Mouse (Mus musculus): ENCODE results near the gene Tshz2.

The Tshz2 gene

DNA sequence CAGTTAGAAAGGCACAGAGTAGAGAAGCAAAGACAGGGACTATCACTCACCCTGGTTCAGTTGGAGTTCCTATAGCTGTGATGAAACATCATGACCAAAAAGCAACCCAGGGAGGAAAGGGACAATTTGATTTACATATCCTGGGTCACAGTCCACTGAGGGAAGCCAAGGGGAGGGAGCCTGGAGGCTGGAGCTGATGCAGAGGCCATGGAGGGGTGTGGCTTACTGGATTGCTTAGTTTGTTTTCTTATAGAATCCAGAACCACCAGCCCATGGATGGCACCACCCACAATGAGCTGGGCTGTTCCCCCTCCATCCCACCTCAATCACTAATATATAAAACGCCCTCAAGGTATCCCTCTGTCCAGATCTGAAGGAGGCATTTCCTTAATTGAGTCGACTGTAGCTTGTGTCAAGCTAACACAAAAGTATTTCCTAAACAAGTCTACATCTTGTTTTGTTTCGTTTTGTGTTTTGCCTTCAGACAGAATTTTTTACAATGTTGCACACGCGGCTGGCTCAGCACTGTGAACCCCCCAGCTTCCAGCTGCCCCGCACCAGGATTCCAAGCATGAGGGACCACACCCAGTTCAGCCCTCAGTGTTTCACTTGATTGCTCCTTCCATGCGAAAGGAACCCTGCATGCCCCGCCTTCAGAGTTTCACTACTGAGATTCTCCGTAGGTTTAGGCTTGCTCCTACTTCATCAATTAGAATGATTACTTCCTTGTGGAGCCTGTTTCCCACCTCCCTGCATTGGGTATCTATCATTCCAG, 413.7 kb downstream of the Tshz2 start:
- DNase-seq (ENCODE audit: low spot score), result no peak

DNA sequence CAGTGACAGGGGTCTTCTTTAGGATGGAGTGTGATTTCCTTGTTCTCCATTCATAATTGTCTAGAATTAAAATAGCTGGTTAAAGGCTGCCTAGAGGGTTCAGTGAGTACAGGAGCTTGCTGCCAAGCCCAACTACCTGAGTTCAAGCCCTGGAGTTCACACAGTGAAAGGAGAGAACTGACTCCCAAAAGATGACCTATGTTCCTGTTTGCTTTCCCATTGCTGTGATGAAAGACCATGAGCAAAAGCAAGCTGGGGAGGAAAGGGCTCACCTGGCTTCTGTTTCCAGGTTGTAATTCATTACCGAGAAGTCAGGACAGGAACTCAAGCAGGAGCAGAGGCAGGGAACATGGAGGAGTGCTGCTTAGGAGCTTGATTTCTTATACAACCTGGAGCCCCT, 416.0 kb downstream of the Tshz2 start:
- DNase-seq (ENCODE audit: low spot score), result no peak

DNA sequence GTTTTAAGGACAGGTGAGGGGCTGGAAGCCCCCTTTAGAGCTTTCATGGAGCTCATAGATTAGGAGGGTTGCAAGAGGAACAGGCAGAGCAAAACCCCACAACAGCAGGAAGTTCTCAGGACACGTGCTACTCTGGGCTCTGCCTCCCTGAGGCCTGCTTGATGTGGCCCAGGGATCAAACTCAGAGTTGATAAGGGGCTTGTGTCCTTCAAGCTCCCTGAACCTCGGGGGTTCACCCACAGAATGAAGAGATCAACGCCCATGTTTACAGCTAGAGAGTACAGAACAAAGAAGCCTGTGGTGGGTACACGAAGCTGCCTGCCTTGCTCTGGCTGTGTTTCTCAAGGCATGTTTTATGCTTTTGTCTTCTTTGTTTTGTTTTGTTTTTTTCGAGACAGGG, 417.8 kb downstream of the Tshz2 start:
- no peak for DNase-seq (ENCODE audit: low spot score)

DNA sequence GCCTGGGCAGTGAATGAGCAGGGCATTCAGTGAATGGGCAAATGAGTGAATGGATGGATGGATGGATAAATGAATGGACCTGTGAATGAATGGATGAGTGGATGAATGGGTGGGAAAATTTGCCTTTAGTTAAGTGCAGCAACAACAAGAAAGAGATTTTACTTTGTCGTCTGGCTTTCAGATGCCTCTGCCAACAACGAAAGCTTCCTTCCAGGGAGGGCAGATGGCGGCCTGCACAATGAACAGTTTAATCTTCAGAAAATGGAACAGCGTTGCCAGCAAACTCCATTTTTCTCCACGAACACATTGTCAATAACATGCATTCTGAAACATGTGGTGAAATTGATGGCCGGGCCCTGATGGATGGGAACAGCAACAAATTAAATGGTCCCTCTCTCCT, 418.6 kb downstream of the Tshz2 start:
- DNase-seq (ENCODE audit: low spot score), result no peak

DNA sequence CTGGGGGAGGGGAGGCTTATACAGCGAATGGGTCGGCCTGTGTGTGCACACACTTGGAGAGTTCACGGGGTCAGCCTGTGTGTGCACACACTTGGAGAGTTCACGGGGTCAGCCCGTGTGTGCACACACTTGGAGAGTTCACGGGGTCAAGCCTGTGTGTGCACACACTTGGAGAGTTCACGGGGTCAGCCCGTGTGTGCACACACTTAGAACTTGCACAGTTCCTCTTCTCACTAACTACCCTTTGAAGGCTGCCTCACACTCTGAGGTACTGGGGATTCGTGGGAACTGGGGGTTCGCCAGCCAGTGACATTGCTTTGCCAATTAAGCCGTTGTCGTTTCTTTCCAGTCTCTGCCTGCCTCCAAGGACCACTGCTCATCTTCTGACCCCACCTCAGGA, 422.1 kb downstream of the Tshz2 start:
- DNase-seq (ENCODE audit: low spot score), result no peak

DNA sequence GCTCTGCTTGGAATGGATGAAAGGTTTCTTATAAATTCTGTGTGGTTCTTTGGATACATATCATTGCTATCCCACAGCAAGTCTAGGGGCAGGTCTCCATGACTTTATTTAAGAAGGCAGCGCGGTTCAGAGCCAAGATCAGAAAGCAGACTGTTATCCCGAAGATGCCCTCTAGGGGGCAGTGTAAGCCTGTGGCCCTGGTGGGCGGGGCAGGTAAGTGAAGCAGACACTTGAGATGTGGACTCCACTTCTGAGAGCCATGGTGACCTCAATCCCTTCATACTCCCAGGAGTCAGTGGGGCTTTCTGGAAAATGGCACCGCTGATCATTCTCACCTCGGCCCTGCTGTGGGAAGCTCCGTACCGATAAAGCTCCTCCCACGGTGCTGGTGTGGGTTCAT, 422.6 kb downstream of the Tshz2 start:
- DNase-seq (ENCODE audit: low spot score), result peak; percentile 44

DNA sequence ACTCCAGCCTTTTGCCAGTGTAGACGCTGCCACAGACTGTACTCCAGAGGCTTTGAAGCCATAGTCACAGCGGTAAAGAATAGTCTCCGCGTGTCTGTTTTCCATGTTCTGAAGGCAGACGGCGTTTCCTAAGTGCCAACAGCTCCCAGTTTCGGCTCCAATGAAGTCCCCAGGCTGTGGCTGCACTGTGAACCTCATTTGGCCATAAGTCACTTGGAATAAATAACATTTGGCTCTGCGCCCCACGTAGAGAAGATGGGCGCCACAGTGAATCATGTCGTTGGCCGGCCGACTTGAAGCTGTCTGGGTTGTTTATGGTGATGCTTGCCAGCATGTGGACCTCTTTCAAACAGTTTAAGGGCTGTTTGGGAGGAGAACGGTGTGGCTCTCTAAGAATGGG, 426.0 kb downstream of the Tshz2 start:
- DNase-seq (ENCODE audit: low spot score), result no peak

DNA sequence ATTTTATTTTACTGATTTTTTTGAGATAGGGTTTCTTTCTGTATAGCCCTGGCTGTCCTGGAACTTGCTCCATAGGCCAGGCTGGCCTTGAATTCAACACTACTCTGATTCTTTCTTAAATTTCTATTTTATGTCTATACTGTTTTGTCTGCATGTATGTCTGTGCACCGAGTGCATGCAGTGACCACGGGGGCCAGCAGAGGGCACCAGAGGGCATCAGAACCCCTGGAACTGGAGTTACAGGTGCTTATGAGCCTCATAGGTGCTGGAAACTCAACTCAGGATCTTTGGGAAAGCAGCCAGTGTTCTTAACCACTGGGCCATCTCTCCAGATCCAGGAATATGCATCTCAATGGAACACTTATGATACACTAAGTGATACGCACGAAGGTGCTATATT, 427.3 kb downstream of the Tshz2 start:
- no peak for DNase-seq (ENCODE audit: low spot score)

DNA sequence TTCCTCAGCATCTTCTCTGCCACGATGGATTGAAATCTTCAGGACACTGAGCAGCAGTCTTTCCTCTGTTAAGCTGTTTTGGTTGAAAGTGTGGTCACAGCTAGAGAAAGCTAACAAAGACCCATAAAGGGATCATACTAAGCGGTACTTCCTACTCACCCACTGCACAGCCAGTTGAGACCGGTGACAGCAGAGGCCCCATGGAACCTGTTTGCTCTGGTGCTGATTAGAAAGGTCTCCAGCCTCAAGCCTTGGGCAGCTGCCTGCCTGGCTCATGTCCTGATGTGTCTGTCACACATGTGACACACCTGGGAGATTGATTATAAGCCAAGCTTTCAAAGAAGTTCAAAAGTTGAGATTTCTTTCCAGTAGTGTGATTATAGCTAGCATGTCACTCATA, 429.6 kb downstream of the Tshz2 start:
- DNase-seq (ENCODE audit: low spot score), result no peak

DNA sequence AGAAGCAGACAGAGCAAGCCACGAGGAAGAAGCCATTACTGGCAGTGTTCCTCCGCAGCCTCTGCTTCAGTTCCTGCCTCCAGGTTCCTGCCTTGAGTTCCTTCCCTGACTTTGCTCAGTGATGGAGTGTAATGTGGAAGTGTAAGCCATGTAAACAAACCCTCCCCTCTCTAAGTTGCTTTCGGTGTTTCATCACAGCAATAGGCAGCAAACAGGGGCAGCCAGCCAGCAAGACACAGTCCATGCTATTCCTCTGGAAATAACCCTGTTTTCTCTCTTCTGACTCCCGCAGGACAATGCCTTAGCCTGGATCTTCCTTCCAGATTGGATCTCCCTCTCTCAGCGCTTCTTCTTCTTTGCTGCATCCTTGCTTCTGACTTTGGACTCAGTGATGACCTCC, 437.2 kb downstream of the Tshz2 start:
- DNase-seq (ENCODE audit: low spot score), result no peak

DNA sequence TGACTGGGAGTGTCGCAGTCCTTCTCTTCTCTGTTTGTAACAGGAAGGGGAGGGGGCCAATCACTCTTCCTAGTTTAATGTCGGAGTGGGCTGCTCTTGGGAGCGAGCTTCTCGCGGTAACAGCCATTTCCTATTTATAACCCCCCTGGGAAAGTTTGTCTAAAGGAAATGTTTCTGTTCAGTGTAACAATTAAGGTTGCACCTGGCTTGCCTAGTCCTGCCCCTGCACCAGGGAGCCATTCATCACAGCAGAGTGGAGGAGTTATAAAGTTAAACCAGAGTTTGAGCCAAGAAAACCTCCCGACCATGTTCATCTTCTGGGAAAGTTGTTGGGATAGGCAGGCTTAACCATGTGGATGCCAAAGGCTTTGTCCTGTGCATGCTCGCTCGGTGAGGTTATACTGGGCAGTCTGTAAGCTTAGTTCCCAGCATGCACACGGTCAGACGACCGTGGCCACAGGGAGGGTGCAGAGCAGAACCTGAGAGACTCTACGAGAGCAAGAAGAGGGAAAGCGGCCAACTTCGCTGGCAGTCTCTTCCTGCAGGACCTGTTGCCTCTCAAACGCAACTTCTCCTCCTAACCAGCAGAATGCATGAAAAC, 437.9 kb downstream of the Tshz2 start:
- no peak for DNase-seq (ENCODE audit: low spot score)

DNA sequence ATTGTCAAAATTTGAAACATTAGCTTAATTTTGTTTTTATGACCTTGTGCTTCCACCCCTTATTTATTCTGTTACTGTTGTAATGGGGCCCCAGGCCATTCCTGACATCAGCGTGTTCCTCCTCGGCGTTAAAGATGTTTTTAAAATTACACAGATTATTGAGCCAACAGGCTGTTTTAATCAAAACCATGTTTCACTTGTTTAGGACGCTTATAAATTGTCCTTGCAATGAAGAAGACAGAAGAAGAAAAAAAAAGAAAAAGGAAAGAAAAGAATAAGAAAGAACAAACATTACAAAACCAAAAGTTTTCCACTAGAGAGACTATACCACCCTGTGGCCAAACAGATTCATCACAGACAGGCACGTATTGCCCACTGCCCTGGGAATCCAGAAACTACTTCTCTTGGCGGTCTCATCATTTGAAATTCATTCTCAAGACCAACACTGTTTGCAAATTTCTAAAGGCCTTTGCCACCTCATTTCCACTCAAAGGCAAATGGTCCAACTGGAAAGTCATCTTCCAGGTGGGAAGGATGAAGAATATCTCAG, 444.2 kb downstream of the Tshz2 start:
- DNase-seq (ENCODE audit: low spot score), result no peak

DNA sequence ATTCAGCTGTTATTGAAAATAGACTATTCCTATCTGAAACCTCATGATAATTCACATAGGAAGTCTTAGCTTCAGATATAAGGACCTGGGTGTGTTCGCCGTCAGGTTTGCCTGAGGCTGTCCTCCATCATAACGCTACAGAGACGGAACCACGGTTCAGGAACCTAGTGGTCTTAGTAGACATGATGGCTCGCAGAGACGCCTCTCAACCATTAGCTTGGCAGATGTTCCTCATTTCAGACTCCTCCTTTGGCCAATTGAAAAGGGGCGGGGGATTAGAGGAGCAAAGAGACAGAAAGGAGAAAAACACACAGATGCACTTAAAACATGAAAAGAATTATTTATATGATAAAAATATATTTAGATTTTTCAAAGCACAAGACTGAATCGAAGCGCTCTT, 445.2 kb downstream of the Tshz2 start:
- no peak for DNase-seq (ENCODE audit: low spot score)

DNA sequence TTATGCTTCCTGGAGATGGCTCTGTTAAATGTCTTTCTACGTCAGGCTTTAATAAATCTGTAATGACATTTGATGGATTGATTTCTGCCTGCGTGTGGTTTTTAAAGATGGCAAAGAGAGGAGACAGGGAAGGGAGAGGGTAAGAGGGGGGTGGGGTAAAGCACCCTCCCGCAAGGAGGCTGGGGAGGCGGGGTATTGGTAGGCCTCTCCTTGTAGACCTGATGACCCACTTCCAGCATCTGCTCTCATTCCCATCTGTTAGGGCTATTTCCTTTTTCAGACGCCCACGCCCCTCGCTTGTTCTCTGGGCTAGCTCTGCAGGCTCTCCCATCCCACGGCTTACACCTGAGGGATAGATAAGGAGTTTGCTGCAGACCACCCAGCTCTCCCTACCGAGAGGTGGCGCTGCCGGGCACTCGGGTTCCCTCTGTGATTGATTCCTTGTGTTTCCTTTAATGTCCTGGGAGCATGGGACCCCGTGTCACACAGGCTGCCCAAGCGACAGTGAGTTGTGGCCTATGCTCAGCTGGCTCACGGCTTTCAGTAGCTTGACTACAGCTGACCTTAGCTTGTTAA, 445.7 kb downstream of the Tshz2 start:
- DNase-seq (ENCODE audit: low spot score), result no peak

DNA sequence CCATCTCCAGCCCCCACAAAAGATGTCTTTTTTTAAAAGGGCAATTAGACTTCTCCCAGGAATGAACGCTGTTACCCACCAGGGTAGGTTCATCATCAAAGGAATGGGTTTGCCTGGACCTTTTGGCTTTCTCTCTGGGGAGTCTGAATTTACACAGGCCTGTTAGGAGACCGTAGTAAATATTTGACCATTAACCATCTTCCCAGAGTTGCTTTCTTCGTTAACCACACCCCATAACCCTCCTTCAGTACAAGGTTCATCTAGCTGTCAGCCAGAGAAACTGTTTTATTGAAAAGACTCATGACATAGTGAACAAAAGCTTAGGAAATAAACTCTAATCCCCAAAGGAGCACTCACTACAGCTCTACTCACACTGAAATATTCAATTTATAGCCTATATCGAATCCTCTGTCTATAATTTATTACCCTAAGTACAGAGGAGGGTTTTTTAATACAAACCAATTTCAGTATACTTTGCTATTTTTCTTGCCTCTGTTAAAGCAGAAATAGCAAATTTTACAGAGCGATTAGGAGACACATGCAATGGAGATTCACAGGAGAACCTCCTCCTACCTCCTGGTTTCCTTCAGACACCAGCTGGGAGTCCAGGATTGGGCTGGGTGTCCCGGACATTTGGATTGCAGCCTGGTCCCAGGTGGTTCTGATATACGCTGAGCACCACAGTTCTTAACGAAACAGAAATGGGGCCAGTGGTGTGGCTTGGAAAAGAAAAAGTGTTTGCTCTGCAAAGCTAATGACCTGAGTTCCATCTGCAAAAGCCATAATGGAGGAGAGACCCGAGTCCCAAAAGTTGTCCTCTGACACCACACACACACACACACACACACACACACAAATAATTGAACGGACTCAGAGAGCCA, 459.0 kb downstream of the Tshz2 start:
- peak; percentile 39 for DNase-seq (ENCODE audit: low spot score)

DNA sequence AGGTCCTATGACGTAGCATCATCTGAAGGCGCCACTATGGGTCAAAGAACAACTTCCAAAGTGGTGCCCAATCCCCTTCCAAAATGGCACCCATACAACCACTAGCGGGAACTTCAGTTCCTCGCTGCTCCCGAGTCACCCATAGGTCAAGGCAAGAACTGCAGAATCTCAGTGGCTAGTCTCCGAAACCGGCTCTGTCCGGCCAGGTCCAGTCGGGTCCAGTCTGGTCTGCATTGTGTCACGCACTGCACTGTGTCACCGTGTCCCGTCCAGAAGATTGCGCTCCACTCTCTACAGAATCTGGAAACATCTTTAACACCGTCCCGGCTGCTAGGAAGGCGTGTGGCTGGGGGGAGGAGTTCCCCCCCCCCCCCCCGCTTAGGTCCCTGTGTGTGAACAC, 461.4 kb downstream of the Tshz2 start:
- DNase-seq (ENCODE audit: low spot score), result no peak

DNA sequence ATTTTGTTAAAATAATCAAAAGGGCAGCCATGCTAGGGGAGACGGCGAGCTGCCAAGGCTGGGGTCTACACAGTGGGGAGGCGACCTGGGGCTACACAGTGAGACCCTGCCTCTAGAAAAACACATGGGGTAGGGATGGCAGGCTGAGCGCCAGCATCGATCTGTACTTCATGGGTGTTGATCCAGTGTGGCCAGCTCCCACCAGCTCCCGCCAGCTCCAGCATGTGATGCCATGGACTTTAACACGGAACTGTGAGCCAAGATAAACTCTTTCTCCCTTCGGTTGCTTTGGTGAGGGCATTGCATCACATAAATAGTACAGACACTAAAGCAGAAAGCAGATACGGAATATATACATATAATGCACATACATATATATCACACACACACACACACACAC, 462.1 kb downstream of the Tshz2 start:
- no peak for DNase-seq (ENCODE audit: low spot score)

DNA sequence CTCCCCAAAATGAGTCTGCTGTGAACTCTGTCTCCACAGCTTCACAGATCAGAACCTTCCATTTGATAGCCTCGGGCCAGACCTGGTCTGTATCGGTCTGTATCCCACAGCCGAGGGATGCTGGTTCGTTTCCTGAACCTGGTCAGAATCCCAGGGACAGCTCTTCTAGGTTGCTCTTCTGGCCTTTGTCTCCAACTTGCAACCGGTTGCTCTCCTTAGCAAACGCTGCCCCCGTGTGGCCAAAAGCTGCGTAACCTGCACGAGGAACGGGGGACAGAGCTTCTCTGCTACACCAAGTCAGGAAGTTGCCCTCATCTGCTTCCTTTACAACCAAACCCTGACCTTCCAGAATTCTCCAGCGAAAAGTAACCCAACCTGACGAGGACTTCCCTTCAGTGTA, 468.3 kb downstream of the Tshz2 start:
- DNase-seq (ENCODE audit: low spot score), result peak; percentile 86

DNA sequence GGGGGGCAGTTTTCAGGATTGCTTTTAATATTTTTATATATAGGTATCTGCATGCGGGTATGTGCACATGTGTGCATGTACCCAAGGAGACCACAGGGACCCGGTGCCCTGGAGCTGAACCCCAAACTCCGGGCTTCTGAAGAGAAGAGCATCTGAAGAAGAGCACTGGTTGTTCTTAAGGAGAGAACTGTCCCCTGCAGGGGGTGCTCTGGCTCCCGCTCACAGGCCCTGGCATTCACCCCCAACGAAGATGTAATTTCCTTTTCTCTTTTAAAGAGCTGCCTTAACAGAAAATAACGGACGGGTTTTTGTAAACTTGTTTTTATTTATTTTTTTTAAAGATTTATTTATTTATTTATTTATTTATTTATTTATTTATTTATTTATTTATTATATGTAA, 469.1 kb downstream of the Tshz2 start:
- no peak for DNase-seq (ENCODE audit: low spot score)

DNA sequence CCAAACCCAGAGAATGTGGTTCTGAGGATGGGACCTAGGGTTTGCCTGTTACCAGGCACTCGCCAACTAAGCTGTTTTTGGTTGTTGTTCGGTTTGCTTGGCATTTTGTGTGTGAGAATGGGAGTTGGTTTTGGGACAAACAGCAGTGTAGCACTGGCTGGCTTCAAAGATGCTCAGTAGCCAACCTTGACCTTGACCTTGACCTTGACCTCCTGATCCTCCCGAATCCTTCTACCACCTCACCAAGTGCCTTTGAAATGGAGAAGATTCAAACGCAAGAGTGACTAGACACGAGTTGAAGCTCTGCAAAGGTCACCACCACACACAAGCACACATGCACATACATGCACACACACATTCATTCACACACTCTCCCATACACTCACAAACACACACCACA, 470.5 kb downstream of the Tshz2 start:
- DNase-seq (ENCODE audit: low spot score), result no peak

DNA sequence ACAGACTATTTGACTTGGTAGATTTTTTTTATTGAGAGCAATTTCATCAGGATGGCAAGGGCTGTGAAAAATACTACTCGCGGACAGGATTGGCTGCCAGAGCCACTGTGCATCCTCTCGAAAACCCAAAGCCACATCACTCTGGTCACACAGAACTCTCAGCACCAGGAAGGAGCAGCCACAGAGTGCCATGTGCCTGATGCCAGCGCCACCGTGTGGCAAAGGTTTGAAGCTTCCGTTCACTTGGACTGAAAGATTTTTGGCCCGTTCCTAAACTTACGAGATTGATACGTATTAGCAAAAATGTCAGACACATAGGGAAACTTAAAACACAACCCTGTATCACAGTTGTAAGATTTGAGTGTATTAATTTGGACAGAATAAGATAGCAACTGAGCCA, 471.0 kb downstream of the Tshz2 start:
- no peak for DNase-seq (ENCODE audit: low spot score)

DNA sequence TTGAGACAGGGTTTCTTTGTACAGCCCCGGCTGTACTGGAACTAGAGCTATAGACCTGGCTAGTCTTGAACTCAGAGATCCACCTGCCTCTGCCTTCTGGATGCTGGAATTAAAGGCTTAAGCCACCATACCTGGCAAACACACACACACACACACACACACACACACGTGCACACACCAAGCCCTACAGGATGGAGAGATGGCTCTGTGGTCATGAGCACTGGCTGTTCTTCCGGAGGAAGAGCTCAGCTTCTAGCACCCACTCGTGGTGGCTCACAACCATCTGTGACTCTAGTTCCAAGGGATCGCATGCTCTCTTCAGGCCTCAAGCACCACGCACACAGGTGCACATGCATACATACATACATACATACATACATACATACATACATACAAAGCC, 471.6 kb downstream of the Tshz2 start:
- DNase-seq (ENCODE audit: low spot score), result no peak

DNA sequence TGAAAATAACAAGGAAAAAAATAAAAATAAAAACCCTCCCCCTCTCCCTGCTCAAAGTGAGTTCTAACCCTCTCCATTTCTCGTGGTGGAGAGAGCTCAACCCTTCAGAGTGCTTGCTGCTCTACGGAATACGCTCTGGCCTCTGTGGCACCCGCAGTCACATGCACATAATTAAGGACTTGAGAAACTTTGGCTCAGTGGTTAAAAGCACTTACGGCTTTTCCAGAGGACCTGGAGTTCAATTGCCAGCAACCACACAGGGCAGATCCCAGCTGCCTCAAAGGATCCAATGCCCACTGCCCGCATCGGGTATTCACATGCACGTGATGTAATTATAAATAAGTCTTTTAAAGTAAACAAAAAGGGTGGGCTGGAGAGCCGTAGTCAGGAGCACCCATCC, 473.2 kb downstream of the Tshz2 start:
- no peak for DNase-seq (ENCODE audit: low spot score)

Measured in yolk sac, embryonic 10.5 days (tissue).